Mouse (Mus musculus) myocyte (in vitro differentiated cells): ENCODE data around the gene Lgmn.

Experiments used
- CEBPB ChIP-seq: IDR thresholded peaks from 2 replicates; pipeline ENCODE4 v1.6.1; 2011; ENCODE audit warnings: mild to moderate bottlenecking, moderate library complexity; ENCODE audit not compliant: poor library complexity, insufficient read depth, severe bottlenecking
- E2F4 ChIP-seq: IDR thresholded peaks from one replicate; pipeline ENCODE4 v1.6.1; 2011; ENCODE audit warnings: mild to moderate bottlenecking, control low read depth, moderate library complexity; ENCODE audit not compliant: insufficient read depth
- MYOG ChIP-seq, 3 experiments: IDR thresholded peaks; one replicate each; pipeline ENCODE4 v1.6.1; 2011; ENCODE audit warnings: control low read depth in 2 of 3, low read depth in 2 of 3, mild to moderate bottlenecking in 2 of 3; ENCODE audit not compliant: insufficient read length in 2 of 3, control insufficient read depth in 1 of 3, insufficient read depth in 1 of 3
- POLR2A ChIP-seq: IDR thresholded peaks from one replicate; pipeline ENCODE4 v1.6.1; 2011; ENCODE audit warnings: low read depth, mild to moderate bottlenecking, control low read depth, moderate library complexity; ENCODE audit not compliant: insufficient read length
- POLR2AphosphoS2 ChIP-seq: IDR thresholded peaks from one replicate; pipeline ENCODE4 v1.6.1; 2011; ENCODE audit warnings: low read depth, control low read depth; ENCODE audit not compliant: insufficient read length
- TCF3 ChIP-seq: IDR thresholded peaks from one replicate; pipeline ENCODE4 v1.6.1; 2011; ENCODE audit warnings: low read depth, control low read depth; ENCODE audit not compliant: insufficient read length
- USF1 ChIP-seq: IDR thresholded peaks from one replicate; pipeline ENCODE4 v1.6.1; 2011; ENCODE audit warnings: low read depth, mild to moderate bottlenecking, control low read depth, moderate library complexity

- no peak for TF ChIP-seq POLR2AphosphoS2
- no peak for TF ChIP-seq POLR2A
- TF ChIP-seq MYOG (IDR thresholded peaks at IDR 0.05; ENCODE audit: control insufficient read depth in 1 of 3, insufficient read depth in 1 of 3, insufficient read length in 2 of 3, low read depth in 2 of 3) = no peak
- TF ChIP-seq E2F4 = no peak
- TF ChIP-seq TCF3 = no peak
- no peak for TF ChIP-seq CEBPB
- no peak for TF ChIP-seq USF1
Observed at GRCm38 (mm10) chr12:102416391-102416837, 23.2 kb downstream of the Lgmn start.
